Mouse (Mus musculus): ENCODE measurements at regions not wholly inside any gene's neighbourhood (a gene's known extent, or its start where the extent isn't known, plus 50 kb on each side); places are given as distances from the start of the nearest gene placed in this dataset.
A peak's percentile ranks its signal among the peaks of the same experiment; 100 is the strongest.

GRCm38 (mm10) chr8:26595431-26596018 lies 381.6 kb upstream of the Zfp703 start:
- Histone ChIP-seq H3K4me1 (replicated peaks; ENCODE audit: control insufficient read depth, insufficient read depth, low read length) (no peaks in the 10 kb centered on the region), H3K36me3 (ENCODE audit: control insufficient read depth, insufficient read depth, low read length) (no peaks in the 10 kb centered on the region), H3K4me2 (no peak overlapping the region), H3K9ac (ENCODE audit: low read depth, low read length) (no peak overlapping the region), H3K4me3 (ENCODE audit: low read depth, low read length) (no peak overlapping the region), H3K27me3 (replicated peaks; ENCODE audit: control insufficient read depth, insufficient read depth, low read length) (no peaks in the 10 kb centered on the region), H3K27ac (ENCODE audit: low read depth, low read length) (no peak overlapping the region), H3K9me3 (ENCODE audit: control insufficient read depth, low read length) (no peaks in the 10 kb centered on the region)
- no peak for ATAC-seq (replicated peaks; ENCODE audit: low FRiP score)
- 84% methylated on average over 13 of the region's 13 CpGs for WGBS
- no peak for DNase-seq (ENCODE audit: low spot score)

DNA sequence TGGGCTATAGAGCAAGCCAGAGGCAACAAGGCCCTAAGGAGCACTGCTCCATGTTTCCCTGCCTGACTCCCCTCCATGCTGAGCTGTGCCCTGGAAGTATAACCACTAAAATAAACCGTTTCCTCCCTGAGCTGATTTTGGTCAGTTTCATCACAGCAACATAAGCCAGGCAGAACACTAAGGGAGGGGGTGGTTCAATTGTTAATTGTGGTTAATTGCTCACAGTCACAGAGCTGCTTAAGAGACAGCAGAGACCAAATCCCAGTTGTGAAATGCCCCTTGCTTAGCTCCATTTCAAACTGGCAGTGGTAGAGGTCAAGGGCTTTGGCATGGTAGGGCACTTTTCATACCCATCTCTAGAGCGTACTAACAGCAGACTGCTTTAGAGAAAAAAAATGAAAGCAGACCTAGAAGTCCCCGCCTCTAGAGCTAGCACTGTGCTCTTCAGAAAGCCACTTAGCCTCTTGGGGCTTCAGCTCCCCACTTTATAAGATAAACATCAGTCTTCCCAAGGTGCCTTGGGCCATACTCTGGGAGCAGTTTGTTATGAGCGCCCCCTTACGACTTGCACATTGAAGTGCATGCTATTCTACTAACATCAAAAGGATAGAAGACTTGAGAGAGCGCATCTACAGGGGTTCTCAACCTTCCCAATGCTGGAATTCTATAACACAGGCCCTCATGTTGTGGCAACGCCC lies 380.3 kb upstream of the Zfp703 start:
- DNase-seq (ENCODE audit: low spot score) (no peak), ATAC-seq (replicated peaks; ENCODE audit: low FRiP score) (no peak)
- Histone ChIP-seq H3K4me3 (ENCODE audit: low read depth, low read length) (no peak overlapping the region), H3K27ac (ENCODE audit: low read depth, low read length) (no peak overlapping the region), H3K36me3 (ENCODE audit: control insufficient read depth, insufficient read depth, low read length) (no peaks in the 10 kb centered on the region), H3K9me3 (ENCODE audit: control insufficient read depth, low read length) (no peaks in the 10 kb centered on the region), H3K9ac (ENCODE audit: low read depth, low read length) (no peak overlapping the region), H3K4me2 (no peak overlapping the region), H3K27me3 (replicated peaks; ENCODE audit: control insufficient read depth, insufficient read depth, low read length) (no peaks in the 10 kb centered on the region), H3K4me1 (replicated peaks; ENCODE audit: control insufficient read depth, insufficient read depth, low read length) (no peaks in the 10 kb centered on the region)
- WGBS, result 59% methylated on average over 7 of the region's 7 CpGs

DNA sequence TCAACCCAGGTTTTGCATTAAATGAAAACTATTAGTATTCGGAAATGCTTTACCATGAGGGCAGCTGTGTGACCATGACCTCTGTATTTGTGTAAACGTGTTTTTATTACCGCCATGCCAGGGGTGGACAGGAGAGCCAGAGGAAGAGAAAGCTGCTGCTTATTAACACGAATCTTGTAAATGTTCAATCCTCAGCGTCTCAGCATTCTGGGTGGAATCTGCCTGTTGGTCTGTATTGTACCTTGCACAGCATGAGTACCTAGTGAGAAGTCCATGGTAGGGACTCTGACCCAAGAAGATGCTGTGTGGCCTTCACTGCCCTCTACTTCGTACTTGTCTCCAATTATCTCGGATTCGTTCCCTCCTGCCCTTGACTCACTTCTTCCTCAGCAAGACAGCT lies 378.6 kb upstream of the Zfp703 start:
- WGBS, result 87% methylated on average over 8 of the region's 8 CpGs
- no peak for DNase-seq (ENCODE audit: low spot score)

DNA sequence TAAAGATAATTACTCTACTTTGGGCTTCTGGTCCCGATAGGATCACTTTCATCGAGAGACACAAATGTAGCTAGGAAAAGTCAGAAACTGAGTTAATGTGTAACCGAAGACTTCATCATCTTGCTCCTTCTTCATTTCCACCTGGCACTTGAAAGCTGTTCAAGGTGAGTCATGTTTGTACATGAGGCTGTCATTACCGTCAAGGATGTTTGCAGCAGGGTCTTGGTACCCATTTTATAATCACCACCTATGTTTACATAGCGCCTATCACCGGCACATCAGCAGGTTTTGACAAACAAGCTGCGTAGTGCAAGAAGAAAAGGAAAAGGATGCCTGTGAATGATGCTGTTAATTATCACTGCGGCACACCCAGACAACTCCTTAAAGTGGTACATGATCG lies 377.0 kb upstream of the Zfp703 start:
- Histone ChIP-seq H3K4me3 (ENCODE audit: low read depth, low read length) (no peak overlapping the region), H3K9me3 (ENCODE audit: control insufficient read depth, low read length) (no peaks in the 10 kb centered on the region), H3K4me2 (no peak overlapping the region), H3K9ac (ENCODE audit: low read depth, low read length) (no peak overlapping the region), H3K27me3 (replicated peaks; ENCODE audit: control insufficient read depth, insufficient read depth, low read length) (no peaks in the 10 kb centered on the region), H3K27ac (ENCODE audit: low read depth, low read length) (no peak overlapping the region), H3K4me1 (replicated peaks; ENCODE audit: control insufficient read depth, insufficient read depth, low read length) (no peaks in the 10 kb centered on the region), H3K36me3 (ENCODE audit: control insufficient read depth, insufficient read depth, low read length) (no peaks in the 10 kb centered on the region)
- WGBS, result 83% methylated on average over 9 of the region's 9 CpGs
- DNase-seq (ENCODE audit: low spot score), result no peak
- ATAC-seq (replicated peaks; ENCODE audit: low FRiP score), result no peak

More for the DNA sequence above, 378.6 kb upstream of the Zfp703 start:
- Histone ChIP-seq H3K4me2 (no peak overlapping the region), H3K4me1 (replicated peaks; ENCODE audit: control insufficient read depth, insufficient read depth, low read length) (no peaks in the 10 kb centered on the region), H3K4me3 (ENCODE audit: low read depth, low read length) (no peak overlapping the region), H3K36me3 (ENCODE audit: control insufficient read depth, insufficient read depth, low read length) (no peaks in the 10 kb centered on the region), H3K27me3 (replicated peaks; ENCODE audit: control insufficient read depth, insufficient read depth, low read length) (no peaks in the 10 kb centered on the region), H3K27ac (ENCODE audit: low read depth, low read length) (no peak overlapping the region), H3K9me3 (ENCODE audit: control insufficient read depth, low read length) (no peaks in the 10 kb centered on the region), H3K9ac (ENCODE audit: low read depth, low read length) (no peak overlapping the region)
- ATAC-seq (replicated peaks; ENCODE audit: low FRiP score), result no peak

DNA sequence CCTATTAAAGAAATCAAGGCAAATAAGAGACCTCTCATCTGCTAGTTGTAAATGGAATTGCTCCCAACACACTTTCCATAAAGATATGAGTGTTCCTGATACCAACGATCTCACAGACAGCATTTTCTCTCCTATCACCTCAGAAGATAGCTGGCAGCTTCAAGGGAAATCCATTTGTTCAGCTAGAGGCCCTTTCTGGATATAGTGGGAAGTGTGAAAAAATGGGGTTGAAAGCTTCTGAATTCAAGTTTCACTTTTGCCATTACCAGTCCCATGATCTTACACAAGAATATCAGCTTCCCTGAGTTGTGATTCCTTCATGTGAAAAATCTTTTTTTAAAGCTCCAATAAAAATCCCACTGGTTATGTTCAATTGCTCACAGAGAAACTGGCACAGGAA lies 369.1 kb upstream of the Zfp703 start:
- Histone ChIP-seq H3K4me2 (no peak overlapping the region), H3K9me3 (ENCODE audit: control insufficient read depth, low read length) (no peaks in the 10 kb centered on the region), H3K27ac (ENCODE audit: low read depth, low read length) (no peak overlapping the region), H3K4me1 (replicated peaks; ENCODE audit: control insufficient read depth, insufficient read depth, low read length) (no peaks in the 10 kb centered on the region), H3K27me3 (replicated peaks; ENCODE audit: control insufficient read depth, insufficient read depth, low read length) (no peaks in the 10 kb centered on the region), H3K36me3 (ENCODE audit: control insufficient read depth, insufficient read depth, low read length) (no peaks in the 10 kb centered on the region), H3K9ac (ENCODE audit: low read depth, low read length) (no peak overlapping the region), H3K4me3 (ENCODE audit: low read depth, low read length) (no peak overlapping the region)
- DNase-seq (ENCODE audit: low spot score), result no peak
- WGBS, result 59% methylated on average over 1 of the region's 1 CpGs
- no peak for ATAC-seq (replicated peaks; ENCODE audit: low FRiP score)

GRCm38 (mm10) chr8:26608588-26608987 lies 368.5 kb upstream of the Zfp703 start:
- Histone ChIP-seq H3K4me1 (replicated peaks; ENCODE audit: control insufficient read depth, insufficient read depth, low read length) (no peaks in the 10 kb centered on the region), H3K36me3 (ENCODE audit: control insufficient read depth, insufficient read depth, low read length) (no peaks in the 10 kb centered on the region), H3K27ac (ENCODE audit: low read depth, low read length) (no peak overlapping the region), H3K27me3 (replicated peaks; ENCODE audit: control insufficient read depth, insufficient read depth, low read length) (no peaks in the 10 kb centered on the region), H3K9me3 (ENCODE audit: control insufficient read depth, low read length) (no peaks in the 10 kb centered on the region), H3K9ac (ENCODE audit: low read depth, low read length) (no peak overlapping the region), H3K4me2 (no peak overlapping the region), H3K4me3 (ENCODE audit: low read depth, low read length) (no peak overlapping the region)
- WGBS, result 50% methylated on average over 3 of the region's 3 CpGs
- DNase-seq (ENCODE audit: low spot score) (no peak), ATAC-seq (replicated peaks; ENCODE audit: low FRiP score) (no peak)

GRCm38 (mm10) chr8:26612153-26612552 lies 365.0 kb upstream of the Zfp703 start:
- Histone ChIP-seq H3K27me3 (replicated peaks; ENCODE audit: control insufficient read depth, insufficient read depth, low read length) (no peaks in the 10 kb centered on the region), H3K4me3 (ENCODE audit: low read depth, low read length) (no peak overlapping the region), H3K36me3 (ENCODE audit: control insufficient read depth, insufficient read depth, low read length) (no peaks in the 10 kb centered on the region), H3K27ac (ENCODE audit: low read depth, low read length) (no peak overlapping the region), H3K4me2 (no peak overlapping the region), H3K4me1 (replicated peaks; ENCODE audit: control insufficient read depth, insufficient read depth, low read length) (no peaks in the 10 kb centered on the region), H3K9ac (ENCODE audit: low read depth, low read length) (no peak overlapping the region), H3K9me3 (ENCODE audit: control insufficient read depth, low read length) (no peaks in the 10 kb centered on the region)
- no peak for DNase-seq (ENCODE audit: low spot score)
- ATAC-seq (replicated peaks; ENCODE audit: low FRiP score), result no peak

DNA sequence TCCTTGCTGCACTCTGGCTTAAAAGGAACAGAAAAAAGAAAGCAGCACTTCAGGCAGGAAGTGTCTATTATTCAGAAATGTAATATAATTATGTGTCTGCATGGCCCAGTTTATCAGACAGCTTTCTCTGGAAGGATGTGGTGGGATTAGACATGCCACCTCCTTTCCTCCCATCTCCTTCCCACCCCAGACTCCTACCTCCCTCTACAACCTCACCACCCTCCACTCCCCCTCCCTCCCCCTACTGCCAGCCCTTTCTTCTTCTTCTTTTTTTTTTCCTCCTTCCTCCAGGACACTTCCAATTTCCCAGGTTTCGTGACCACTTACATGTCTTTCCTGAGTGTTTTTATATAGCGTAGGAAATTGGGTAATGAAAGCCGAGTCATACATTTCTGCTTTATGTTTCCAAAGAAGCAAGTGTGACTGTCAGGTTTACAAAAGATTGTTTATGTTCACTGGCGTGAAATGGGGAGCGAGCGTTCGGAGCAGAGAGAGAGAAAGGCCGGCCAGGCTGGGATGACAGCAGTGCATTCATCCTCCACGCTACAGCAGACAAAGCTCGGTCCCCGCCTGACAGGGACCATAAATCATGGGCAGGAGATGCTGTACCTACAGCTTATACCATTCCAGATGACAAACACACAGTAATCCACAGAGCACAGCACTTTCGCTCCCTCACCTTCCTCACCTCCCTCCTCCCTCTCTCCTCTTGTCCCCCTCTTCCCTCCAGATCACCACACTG lies 354.6 kb upstream of the Zfp703 start:
- WGBS, result 48% methylated on average over 12 of the region's 12 CpGs
- Histone ChIP-seq H3K9me3 (ENCODE audit: control insufficient read depth, low read length) (no peaks in the 10 kb centered on the region), H3K4me1 (replicated peaks; ENCODE audit: control insufficient read depth, insufficient read depth, low read length) (no peaks in the 10 kb centered on the region), H3K27ac (ENCODE audit: low read depth, low read length) (no peak overlapping the region), H3K27me3 (replicated peaks; ENCODE audit: control insufficient read depth, insufficient read depth, low read length) (no peaks in the 10 kb centered on the region), H3K36me3 (ENCODE audit: control insufficient read depth, insufficient read depth, low read length) (no peaks in the 10 kb centered on the region), H3K4me2 (peak overlapping the region; percentile 34), H3K4me3 (ENCODE audit: low read depth, low read length) (no peak overlapping the region), H3K9ac (ENCODE audit: low read depth, low read length) (no peak overlapping the region)
- ATAC-seq (replicated peaks; ENCODE audit: low FRiP score), result no peak
- DNase-seq (ENCODE audit: low spot score), result no peak

GRCm38 (mm10) chr8:26626186-26626585 lies 350.9 kb upstream of the Zfp703 start:
- H3K9ac ChIP-seq (ENCODE audit: low read depth, low read length), result no peak overlapping the region
- no peaks in the 10 kb centered on the region for H3K36me3 ChIP-seq (ENCODE audit: control insufficient read depth, insufficient read depth, low read length)
- no peaks in the 10 kb centered on the region for H3K9me3 ChIP-seq (ENCODE audit: control insufficient read depth, low read length)
- H3K27me3 ChIP-seq (replicated peaks; ENCODE audit: control insufficient read depth, insufficient read depth, low read length), result no peaks in the 10 kb centered on the region
- H3K27ac ChIP-seq (ENCODE audit: low read depth, low read length), result no peak overlapping the region
- no peak overlapping the region for H3K4me3 ChIP-seq (ENCODE audit: low read depth, low read length)
- ATAC-seq (replicated peaks; ENCODE audit: low FRiP score) (no peak), DNase-seq (ENCODE audit: low spot score) (no peak)
- 73% methylated on average over 14 of the region's 14 CpGs for WGBS
- no peaks in the 10 kb centered on the region for H3K4me1 ChIP-seq (replicated peaks; ENCODE audit: control insufficient read depth, insufficient read depth, low read length)
- no peak overlapping the region for H3K4me2 ChIP-seq
